Mouse (Mus musculus): ENCODE measurements around the gene Pcdh15. TPM values are rescaled to one million over a fixed set of nuclear protein-coding genes. Genes with fewer than 3 reads are reported as not detected.

Pcdh15 gene
- polyA plus RNA-seq, 1 experiment from 2014 or later = 1.1 TPM

DNA sequence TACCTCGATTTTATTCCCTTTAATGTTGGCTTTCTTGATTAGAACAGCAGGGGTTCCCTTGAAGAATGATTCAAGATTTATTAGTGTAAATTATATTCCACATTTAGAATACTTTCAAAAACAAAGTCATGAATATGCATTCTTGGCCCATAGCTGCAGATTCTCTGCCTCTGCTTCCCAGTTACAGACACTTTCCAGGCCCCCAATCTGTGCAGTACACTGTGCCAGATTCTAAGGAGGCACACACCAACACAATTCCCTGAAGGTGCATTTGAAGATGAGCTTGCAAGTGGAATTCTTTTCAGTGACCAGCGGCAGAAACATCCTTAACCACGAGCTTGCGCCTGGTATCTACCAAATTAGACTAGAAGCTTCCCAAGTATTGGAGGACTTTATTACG lies 55.4 kb downstream of the Pcdh15 start:
- Histone ChIP-seq H3K27me3 (ENCODE audit: low read depth, poor library complexity, severe bottlenecking) (no peaks in the 10 kb centered on the region), H3K27ac (no peak overlapping the region), H3K9me3 (replicated peaks) (no peaks in the 10 kb centered on the region), H3K4me1 (no peaks in the 10 kb centered on the region), H3K4me3 (no peak overlapping the region), H3K36me3 (no peaks in the 10 kb centered on the region)
- WGBS = 89% methylated on average over 5 of the region's 5 CpGs
- no peak for DNase-seq (ENCODE audit: low spot score)

DNA sequence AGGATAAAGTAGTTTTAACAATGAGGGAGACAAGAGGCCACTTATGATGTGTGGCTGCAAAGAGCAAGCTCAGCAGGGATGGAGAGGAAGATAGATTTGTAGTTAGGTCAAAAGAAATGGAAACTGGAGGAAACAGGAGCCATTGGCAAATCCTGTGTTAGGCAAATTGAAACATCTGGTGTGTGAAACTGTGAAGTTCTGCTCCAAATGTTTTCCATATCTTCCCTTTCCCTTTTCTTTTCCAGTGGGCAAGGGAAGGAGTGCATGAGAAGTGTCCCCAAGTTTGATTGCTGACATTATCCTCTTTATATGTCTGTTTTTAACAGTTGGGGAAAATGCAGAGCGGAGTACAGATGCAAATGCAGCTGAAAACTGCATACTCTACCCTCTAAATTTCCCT lies 62.6 kb downstream of the Pcdh15 start:
- H3K27me3 ChIP-seq (ENCODE audit: low read depth, poor library complexity, severe bottlenecking) = no peaks in the 10 kb centered on the region
- H3K36me3 ChIP-seq = no peaks in the 10 kb centered on the region
- no peak overlapping the region for H3K27ac ChIP-seq
- no peaks in the 10 kb centered on the region for H3K9me3 ChIP-seq (replicated peaks)
- H3K4me1 ChIP-seq = no peaks in the 10 kb centered on the region
- no peak overlapping the region for H3K4me3 ChIP-seq
- WGBS = 87% methylated on average over 1 of the region's 1 CpGs
- no peak for DNase-seq (ENCODE audit: low spot score)

DNA sequence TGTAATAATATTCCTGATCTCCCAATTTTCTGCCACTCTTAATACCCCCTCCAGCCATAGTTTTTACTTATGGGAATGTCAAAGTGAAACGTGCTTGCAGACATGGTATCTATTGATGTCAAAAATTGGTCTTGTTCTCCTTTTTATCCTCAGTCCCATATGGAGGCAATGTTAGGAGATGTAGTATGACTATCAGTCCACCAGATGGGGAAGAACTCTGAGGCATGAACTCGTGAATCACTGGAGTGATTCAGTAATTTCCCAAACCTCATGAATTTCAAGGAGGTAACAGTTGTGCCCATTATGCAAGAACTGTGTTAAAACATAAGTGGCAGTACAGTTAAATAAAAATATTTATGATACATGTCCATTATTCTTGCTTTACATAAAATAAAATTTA lies 116.9 kb downstream of the Pcdh15 start:
- WGBS = 77% methylated on average over 2 of the region's 2 CpGs
- Histone ChIP-seq H3K4me3 (no peak overlapping the region), H3K27me3 (ENCODE audit: low read depth, poor library complexity, severe bottlenecking) (no peaks in the 10 kb centered on the region), H3K27ac (no peak overlapping the region), H3K4me1 (no peaks in the 10 kb centered on the region), H3K36me3 (no peaks in the 10 kb centered on the region), H3K9me3 (replicated peaks) (no peaks in the 10 kb centered on the region)
- no peak for DNase-seq (ENCODE audit: low spot score)

DNA sequence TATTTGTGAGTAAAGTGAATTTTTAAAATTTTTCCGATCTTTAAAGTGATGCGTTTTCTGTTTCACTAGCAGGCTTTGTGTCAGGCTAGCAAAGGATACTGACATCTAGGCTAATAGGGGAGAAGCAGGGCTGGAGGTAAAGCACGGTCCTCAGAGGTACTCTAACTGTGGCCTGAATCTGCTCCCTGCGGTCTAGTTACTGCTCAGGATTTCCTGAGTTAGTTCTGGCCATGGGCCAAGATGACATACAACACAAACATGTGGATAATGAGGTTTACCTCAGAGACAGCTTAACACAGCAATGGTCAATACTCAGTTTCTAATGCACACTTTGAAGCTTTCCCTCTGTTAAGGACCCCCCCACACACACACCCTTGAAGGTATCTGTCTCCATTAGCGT lies 143.2 kb downstream of the Pcdh15 start:
- 94% methylated on average over 5 of the region's 5 CpGs for WGBS
- H3K36me3 ChIP-seq = no peaks in the 10 kb centered on the region

DNA sequence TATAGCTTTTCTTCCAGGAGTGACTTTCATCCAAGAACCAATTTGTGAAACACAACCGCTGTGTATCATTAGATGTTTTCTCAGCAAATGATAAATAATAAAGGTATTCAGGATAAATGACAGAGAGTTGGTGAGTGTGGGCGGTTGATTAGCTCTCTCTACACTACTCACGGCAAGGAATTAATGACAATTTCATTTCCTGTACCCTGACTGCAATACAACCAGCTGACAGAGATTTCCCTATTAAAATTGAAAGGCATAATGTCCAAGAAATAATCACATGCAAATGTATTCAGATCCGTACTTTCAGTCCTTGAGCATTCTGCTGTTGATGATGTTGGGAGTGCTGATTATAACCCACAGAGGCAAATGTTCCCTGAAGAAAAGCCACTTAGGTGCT lies 181.3 kb downstream of the Pcdh15 start:
- WGBS = 90% methylated on average over 4 of the region's 4 CpGs

More for the DNA sequence above, 143.2 kb downstream of the Pcdh15 start:
- Histone ChIP-seq H3K27me3 (ENCODE audit: low read depth, poor library complexity, severe bottlenecking) (no peaks in the 10 kb centered on the region), H3K27ac (no peak overlapping the region), H3K4me3 (no peak overlapping the region), H3K9me3 (replicated peaks) (no peaks in the 10 kb centered on the region), H3K4me1 (no peaks in the 10 kb centered on the region)
- no peak for DNase-seq (ENCODE audit: low spot score)

DNA sequence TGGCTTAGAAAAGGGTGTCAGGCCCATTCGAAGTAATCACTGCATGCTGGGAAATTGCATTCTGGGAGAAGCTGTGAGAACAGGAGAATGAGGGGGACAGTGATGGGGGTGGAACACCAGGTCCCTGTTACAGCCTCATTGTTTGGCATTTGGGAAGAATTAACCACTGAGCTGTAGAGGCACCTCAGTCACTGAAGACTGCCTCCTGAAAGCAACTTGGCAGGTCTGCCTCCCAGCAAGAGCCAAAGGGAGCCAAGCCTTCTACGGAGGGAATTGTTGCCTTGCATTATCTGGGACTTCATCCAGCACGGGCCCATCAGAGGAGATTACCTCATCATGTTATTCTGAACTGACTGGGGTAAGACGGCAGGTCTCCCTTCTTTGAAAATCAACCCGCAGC lies 197.3 kb downstream of the Pcdh15 start:
- WGBS = 85% methylated on average over 5 of the region's 5 CpGs
- DNase-seq (ENCODE audit: low spot score) = no peak
- H3K36me3 ChIP-seq = no peaks in the 10 kb centered on the region
- no peaks in the 10 kb centered on the region for H3K9me3 ChIP-seq (replicated peaks)
- H3K27ac ChIP-seq = no peak overlapping the region
- H3K4me1 ChIP-seq = no peaks in the 10 kb centered on the region
- no peaks in the 10 kb centered on the region for H3K27me3 ChIP-seq (ENCODE audit: low read depth, poor library complexity, severe bottlenecking)
- no peak overlapping the region for H3K4me3 ChIP-seq

More for the DNA sequence above, 181.3 kb downstream of the Pcdh15 start:
- Histone ChIP-seq H3K4me1 (no peaks in the 10 kb centered on the region), H3K9me3 (replicated peaks) (no peaks in the 10 kb centered on the region), H3K36me3 (no peaks in the 10 kb centered on the region), H3K27me3 (ENCODE audit: low read depth, poor library complexity, severe bottlenecking) (no peaks in the 10 kb centered on the region), H3K4me3 (no peak overlapping the region), H3K27ac (no peak overlapping the region)
- DNase-seq (ENCODE audit: low spot score) = no peak

DNA sequence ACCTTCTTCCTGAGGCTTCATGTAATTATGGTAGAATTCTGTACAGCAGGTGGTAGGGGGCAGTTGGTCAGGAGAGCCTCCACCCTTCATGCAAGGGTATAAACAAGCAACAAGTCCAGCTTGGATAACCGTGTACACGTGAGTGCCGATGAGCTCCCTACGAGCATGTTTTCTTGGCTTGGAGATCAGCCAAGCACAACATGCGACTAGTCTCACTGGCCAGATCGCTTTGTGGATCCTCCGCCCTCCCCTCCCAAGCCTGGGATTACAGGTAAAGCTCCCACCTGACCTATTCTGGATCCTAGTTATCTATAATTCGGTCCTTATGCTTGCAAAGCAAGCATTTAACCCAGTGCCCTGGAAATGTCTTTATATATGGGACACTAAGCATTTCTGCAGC lies 202.8 kb downstream of the Pcdh15 start:
- Histone ChIP-seq H3K27ac (no peak overlapping the region), H3K4me3 (no peak overlapping the region), H3K27me3 (ENCODE audit: low read depth, poor library complexity, severe bottlenecking) (no peaks in the 10 kb centered on the region), H3K36me3 (no peaks in the 10 kb centered on the region), H3K9me3 (replicated peaks) (no peaks in the 10 kb centered on the region), H3K4me1 (no peaks in the 10 kb centered on the region)
- DNase-seq (ENCODE audit: low spot score) = no peak
- 90% methylated on average over 8 of the region's 8 CpGs for WGBS

DNA sequence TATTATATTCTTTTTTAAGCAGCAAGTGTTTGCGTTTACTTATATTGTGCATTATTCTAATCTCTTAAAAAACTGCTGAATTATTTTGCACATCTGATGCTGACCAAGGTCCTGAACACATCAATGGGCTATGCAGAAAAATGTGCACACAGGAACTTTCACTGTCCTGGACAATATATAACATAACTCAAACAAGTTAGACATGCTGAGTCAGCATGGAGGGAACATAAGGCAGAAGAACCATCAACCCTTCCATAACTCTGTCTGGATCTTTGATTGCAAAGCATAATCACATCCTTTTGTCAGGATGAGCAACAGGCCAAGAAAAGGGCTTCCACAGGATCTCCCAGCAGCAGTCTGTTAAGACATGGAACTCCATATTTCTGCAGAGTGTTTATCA lies 207.5 kb downstream of the Pcdh15 start:
- H3K9me3 ChIP-seq (replicated peaks) = no peaks in the 10 kb centered on the region
- H3K4me3 ChIP-seq = no peak overlapping the region
- WGBS = 93% methylated on average over 1 of the region's 1 CpGs
- H3K27me3 ChIP-seq (ENCODE audit: low read depth, poor library complexity, severe bottlenecking) = no peaks in the 10 kb centered on the region
- DNase-seq (ENCODE audit: low spot score) = no peak
- no peak overlapping the region for H3K27ac ChIP-seq
- no peaks in the 10 kb centered on the region for H3K4me1 ChIP-seq
- no peaks in the 10 kb centered on the region for H3K36me3 ChIP-seq

DNA sequence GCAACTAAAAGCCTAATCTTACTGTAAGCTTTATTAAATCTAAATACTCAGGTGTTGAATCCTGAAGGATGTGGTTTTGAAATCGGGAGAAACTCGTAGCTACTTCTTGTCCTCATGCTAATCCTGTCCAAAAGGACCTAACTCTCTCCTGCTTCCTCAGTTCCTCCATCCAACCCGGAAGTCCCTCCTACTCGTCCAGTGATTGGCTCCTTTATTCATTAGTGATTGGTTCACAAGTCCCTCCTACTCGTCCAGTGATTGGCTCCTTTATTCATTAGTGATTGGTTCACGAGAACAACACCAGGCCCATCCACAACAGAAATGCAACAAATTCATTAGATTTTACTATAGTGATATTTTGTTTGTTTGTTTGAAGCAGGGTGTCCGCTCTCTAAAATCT lies 227.7 kb downstream of the Pcdh15 start:
- Histone ChIP-seq H3K27me3 (ENCODE audit: low read depth, poor library complexity, severe bottlenecking) (no peaks in the 10 kb centered on the region), H3K36me3 (no peaks in the 10 kb centered on the region), H3K4me1 (no peaks in the 10 kb centered on the region), H3K9me3 (replicated peaks) (no peaks in the 10 kb centered on the region), H3K4me3 (no peak overlapping the region), H3K27ac (no peak overlapping the region)
- WGBS = 93% methylated on average over 7 of the region's 7 CpGs
- DNase-seq (ENCODE audit: low spot score) = no peak

DNA sequence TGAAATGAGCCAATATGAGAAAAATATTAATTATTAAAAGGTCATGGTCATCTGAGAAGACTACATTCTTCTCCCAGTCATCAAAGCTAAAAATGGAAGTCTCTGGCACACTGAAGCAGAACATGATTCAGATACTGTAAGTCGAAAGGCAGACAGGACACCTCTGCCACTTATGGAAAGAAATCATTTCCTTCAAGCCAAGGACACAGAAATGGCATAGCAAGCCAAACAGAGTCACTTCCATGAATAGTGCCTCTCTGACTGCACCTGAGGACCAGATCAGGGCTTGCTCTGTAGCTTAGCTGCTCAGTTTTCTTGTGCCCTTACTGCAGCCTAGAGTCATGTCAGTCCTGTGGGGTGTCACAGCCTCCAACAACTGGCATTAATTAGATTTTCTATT lies 234.3 kb downstream of the Pcdh15 start:
- H3K27ac ChIP-seq = no peak overlapping the region
- H3K36me3 ChIP-seq = no peaks in the 10 kb centered on the region
- DNase-seq (ENCODE audit: low spot score) = no peak
- no peaks in the 10 kb centered on the region for H3K27me3 ChIP-seq (ENCODE audit: low read depth, poor library complexity, severe bottlenecking)
- H3K4me3 ChIP-seq = no peak overlapping the region
- WGBS = 91% methylated on average over 1 of the region's 1 CpGs
- no peaks in the 10 kb centered on the region for H3K9me3 ChIP-seq (replicated peaks)
- no peaks in the 10 kb centered on the region for H3K4me1 ChIP-seq

DNA sequence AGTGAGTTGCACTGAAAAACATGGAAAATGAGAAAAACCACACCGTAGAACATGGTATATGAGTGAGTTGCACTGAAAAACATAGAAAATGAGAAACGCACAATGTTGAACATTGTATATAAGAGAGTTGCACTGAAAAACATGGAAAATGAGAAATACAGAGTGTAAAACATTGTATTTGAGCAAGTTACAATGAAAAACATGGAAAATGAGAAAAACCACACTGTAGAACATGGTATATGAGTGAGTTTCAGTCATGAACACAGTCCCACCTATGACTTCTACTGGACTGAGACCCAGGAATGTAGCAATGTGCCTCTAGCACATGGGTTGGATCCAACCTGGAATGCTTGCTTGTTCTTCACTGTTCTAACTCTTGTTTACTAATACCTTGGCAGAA lies 279.9 kb downstream of the Pcdh15 start:
- H3K36me3 ChIP-seq = no peaks in the 10 kb centered on the region
- 73% methylated on average over 2 of the region's 2 CpGs for WGBS
- no peaks in the 10 kb centered on the region for H3K4me1 ChIP-seq
- H3K9me3 ChIP-seq (replicated peaks) = no peaks in the 10 kb centered on the region
- no peak for DNase-seq (ENCODE audit: low spot score)
- no peak overlapping the region for H3K4me3 ChIP-seq
- no peak overlapping the region for H3K27ac ChIP-seq
- no peaks in the 10 kb centered on the region for H3K27me3 ChIP-seq (ENCODE audit: low read depth, poor library complexity, severe bottlenecking)

DNA sequence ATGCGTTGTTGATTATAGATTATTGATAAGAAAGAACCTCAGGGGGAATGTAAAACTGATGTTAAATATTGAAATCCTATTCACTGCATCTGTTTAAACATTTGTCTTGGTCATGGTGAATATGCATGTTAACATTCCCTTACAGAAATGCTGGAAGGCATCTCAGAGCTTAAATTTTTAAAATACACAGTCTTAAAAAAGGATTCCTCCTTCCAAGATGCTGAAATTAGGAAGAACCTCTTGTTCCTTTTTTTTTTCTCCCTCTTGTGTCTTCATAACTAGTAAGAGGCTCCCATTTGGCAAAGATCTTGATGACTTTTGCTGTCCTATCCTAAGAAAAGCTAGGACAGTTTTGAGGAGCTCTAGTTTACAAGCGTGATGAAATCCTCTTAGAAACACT lies 284.9 kb downstream of the Pcdh15 start:
- WGBS = 91% methylated on average over 2 of the region's 2 CpGs
- no peaks in the 10 kb centered on the region for H3K36me3 ChIP-seq

DNA sequence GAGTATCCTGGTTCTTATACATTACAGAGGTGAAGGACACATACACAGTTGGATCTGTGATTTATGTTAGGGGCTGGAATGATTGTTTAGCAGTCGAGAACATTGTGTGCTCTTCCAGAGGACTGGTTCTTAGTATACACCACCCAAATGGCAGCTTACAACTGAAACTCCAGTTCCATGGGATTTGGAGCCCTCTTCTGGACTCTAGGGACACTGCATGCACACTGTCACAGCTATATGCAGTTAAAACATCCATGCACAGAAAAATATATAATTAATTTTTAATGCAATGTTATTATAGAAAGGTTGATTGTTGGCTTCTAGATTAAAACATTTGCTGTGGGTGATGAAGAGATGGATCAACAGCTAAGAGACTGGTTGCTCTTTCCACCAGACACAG lies 301.3 kb downstream of the Pcdh15 start:
- DNase-seq (ENCODE audit: low spot score) = no peak

More for the DNA sequence above, 284.9 kb downstream of the Pcdh15 start:
- Histone ChIP-seq H3K27ac (no peak overlapping the region), H3K27me3 (ENCODE audit: low read depth, poor library complexity, severe bottlenecking) (no peaks in the 10 kb centered on the region), H3K4me3 (no peak overlapping the region), H3K9me3 (replicated peaks) (no peaks in the 10 kb centered on the region), H3K4me1 (no peaks in the 10 kb centered on the region)
- no peak for DNase-seq (ENCODE audit: low spot score)

DNA sequence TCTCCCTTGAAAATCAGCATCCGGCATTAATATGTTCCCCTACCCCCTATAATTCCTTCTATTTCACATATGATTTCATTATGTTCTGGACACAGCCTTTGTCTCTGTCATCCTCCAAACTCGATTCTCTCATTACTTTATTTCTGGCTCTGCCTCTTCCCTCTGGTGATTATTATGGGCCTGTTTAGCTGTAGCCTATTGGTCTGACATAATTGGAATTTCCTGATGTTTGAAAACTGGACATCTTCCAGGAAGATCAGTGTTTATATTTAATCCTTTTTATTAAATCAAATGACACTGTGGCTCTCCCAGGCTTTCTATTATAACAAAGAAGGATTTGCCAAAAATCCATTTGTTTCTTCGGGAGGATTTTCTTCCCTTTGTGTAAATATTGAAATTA lies 326.3 kb downstream of the Pcdh15 start:
- Histone ChIP-seq H3K4me1 (no peaks in the 10 kb centered on the region), H3K27me3 (ENCODE audit: low read depth, poor library complexity, severe bottlenecking) (no peaks in the 10 kb centered on the region), H3K4me3 (no peak overlapping the region), H3K9me3 (replicated peaks) (no peaks in the 10 kb centered on the region), H3K27ac (no peak overlapping the region), H3K36me3 (no peaks in the 10 kb centered on the region)
- WGBS = 94% methylated on average over 3 of the region's 3 CpGs
- no peak for DNase-seq (ENCODE audit: low spot score)

More for the DNA sequence above, 301.3 kb downstream of the Pcdh15 start:
- no peaks in the 10 kb centered on the region for H3K27me3 ChIP-seq (ENCODE audit: low read depth, poor library complexity, severe bottlenecking)
- no peaks in the 10 kb centered on the region for H3K4me1 ChIP-seq
- no peak overlapping the region for H3K27ac ChIP-seq
- H3K4me3 ChIP-seq = no peak overlapping the region
- no peaks in the 10 kb centered on the region for H3K9me3 ChIP-seq (replicated peaks)
- no peaks in the 10 kb centered on the region for H3K36me3 ChIP-seq
- 86% methylated on average over 1 of the region's 1 CpGs for WGBS
